Mouse (Mus musculus) retina, postnatal 7 days (tissue): ENCODE measurements around the gene Mms19.
A peak's percentile ranks its signal among the peaks of the same experiment; 100 is the strongest.

ENCODE experiments used
- DNase-seq: peaks from one replicate; pipeline ENCODE4 v3.0.0-alpha.2; 2012; ENCODE audit warnings: low read depth, low spot score

The Mms19 gene

GRCm38 (mm10) chr19:41980819-41981594 lies at the start of gene Mms19:
TSS of gene Mms19 (minus strand) at chr19:41981157.
- peak; percentile 99 for DNase-seq

- peak; percentile 73 for DNase-seq
Observed at GRCm38 (mm10) chr19:42026158-42026557, 45.2 kb upstream of the Mms19 start.

DNA sequence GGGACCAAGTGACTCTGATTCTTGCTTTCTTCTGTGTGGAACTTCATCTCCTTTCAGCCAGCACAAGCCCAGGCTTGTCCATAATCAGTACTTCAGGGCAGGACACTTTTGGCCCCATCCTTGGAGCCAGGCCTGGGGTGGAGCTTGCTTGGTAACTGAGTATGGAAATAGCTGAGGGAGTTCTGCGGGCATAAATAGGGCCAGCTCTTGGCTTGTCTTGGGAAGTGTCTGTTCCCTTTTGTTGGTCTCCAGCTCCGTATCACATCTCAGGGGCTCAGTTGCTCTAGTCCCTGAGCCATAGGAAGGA lies 41.5 kb upstream of the Mms19 start:
- no peak for DNase-seq

DNA sequence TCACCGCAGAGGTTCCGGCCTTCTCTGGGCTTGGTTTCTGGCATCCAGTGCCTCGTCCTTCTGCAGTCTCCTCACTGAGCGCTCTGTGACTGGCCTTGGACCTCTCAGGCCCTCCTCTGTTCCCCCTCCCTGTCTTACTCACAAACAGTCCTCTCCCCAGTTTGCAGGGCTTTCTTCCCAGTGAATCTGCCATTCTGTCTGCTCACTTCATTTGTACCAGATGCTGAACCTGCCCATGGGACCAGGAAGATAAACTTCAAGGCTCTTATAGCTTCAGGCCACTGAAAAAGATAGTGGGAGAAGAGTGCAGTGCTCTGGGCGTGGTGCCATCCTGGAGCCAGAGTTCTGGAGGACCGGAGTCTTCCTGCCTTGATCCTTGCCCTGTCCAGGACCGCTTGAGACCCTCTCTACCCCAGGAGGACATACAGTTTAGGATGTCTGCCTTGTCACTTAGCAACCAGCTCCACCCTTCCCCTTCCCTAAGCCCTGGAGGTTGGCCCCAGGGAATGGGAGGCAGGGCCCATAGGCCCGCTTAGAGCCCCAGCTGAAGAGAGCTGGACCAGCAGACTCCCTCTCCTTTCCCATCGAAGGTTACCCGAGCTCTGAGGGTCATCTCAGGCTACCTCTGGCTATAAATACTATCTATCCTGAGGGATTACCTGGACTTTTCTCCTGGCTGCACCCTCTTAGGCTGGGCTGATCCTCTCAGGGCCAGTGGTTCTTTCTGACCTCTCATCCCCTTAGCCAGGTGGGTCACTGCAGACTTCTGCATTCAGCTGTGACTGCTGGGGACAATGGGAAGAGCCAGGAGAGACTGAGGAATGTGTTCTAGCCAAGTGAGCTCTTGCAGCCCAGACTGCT lies 41.0 kb upstream of the Mms19 start:
- peak; percentile 60 for DNase-seq

GRCm38 (mm10) chr19:42019011-42019522 lies 38.1 kb upstream of the Mms19 start:
- DNase-seq = no peak

GRCm38 (mm10) chr19:42017399-42018247 lies 36.7 kb upstream of the Mms19 start:
- DNase-seq = peak; percentile 41

DNA sequence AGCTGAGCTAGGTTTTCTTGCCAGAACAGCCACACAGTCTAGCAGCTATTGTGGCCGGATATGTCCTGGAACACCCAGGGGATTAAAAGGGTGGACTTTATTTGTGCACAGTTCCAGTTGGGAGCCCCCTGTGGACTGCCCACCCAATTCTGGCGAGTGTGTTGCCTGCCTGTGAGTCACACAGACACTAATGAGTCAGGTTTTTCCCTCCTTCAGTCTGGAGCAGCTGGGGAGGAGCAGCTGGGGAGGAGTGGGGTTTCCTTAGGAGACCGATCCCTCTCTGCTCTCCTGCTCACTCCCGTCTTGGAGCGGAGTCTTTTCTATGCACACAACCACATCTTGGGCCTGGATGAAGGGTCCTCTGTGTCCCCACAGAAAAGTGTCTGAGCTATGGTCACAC lies 35.9 kb upstream of the Mms19 start:
- DNase-seq = no peak

DNA sequence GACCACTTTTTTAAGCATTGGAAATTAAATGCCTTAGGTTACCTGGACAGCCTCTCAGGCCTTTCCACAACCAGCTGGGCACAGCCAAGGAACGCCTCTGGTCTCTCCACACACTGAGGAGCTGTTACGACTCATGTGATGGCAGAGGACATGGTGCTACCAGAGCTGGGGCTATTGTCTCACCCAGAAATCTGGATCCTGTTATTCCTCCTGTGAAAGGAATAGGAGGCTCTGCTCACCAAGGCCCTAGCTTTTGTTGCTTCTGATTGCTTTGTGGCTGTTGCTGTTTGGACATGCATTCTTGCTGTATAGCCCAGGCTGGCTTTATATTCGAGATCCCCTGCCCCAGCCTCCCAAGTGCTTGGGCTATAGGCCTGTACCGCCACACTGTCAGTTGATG lies 35.3 kb upstream of the Mms19 start:
- DNase-seq = no peak

DNA sequence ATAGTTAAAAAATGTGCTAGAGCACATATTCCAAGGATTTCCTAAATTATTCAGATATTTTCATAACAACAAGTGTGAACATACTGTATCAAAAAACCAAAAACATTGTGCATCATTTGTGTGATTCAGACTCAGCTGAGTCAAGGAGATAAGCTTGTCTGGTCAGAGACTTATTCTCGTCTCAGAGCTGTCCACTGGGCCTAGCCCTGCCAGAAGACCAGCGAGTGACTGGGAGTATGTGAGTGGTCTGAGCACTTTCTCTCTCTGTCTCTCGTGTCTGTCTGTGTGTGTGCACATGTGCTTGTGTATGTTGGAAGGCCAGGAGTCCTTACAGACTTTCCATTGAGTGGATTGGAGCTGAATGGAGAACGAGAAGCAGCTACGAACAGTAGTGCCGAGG lies 34.0 kb upstream of the Mms19 start:
- no peak for DNase-seq

DNA sequence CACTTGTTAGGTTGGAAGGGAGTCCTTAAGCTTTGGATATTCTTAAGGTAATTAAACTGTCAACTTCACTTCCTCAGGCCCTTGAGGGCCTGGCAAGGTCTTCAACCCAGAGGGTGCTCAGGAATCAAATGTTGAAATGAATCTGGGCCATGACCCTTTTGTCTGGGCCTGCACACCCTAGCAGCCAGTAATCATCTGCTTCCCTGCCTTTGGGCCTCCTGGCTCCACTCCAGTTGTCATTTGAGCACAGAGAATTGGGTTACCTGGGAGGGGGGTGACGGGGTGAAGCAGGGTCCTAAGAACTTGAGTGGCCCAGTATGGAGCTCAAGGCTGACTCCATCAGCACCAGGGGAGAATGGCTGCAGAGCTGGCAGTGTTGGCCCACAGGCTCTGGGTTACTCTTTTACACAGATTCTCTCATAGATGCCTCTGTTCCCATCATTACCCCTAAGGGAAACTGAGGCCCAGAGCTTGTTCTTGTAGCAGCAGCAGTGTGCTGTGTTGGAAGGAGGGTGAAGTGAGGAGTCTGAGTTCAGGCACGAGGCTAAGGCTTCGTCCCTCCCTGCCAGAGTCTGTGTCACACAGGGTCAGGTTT lies 33.4 kb upstream of the Mms19 start:
- DNase-seq = no peak

- DNase-seq = no peak
Observed at GRCm38 (mm10) chr19:42011123-42011522, 30.2 kb upstream of the Mms19 start.

- DNase-seq = no peak
Observed at GRCm38 (mm10) chr19:42010436-42010835, 29.5 kb upstream of the Mms19 start.

- no peak for DNase-seq
Observed at GRCm38 (mm10) chr19:42009067-42009466, 28.1 kb upstream of the Mms19 start.

DNA sequence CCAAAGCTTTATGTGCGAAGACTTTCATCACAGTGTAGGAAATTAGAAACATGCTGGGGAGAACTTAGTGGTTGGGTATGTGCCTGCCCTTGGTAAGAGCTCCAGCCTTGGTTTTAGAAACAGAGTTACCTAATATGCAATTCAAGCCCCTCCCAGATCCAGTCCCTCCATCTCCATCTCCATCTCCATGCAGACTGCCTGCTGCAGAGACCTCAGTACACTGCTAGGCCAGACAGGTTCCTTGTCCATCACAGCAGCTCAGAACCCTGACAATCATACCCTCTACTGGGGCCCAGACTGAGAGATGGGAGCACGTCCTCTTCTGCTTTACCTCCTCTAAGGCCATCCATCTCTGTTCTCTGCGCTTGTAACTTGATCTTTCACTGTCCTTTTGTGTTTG lies 27.6 kb upstream of the Mms19 start:
- DNase-seq = no peak

- DNase-seq = no peak
Observed at GRCm38 (mm10) chr19:42006568-42006967, 25.6 kb upstream of the Mms19 start.

GRCm38 (mm10) chr19:42005616-42006015 lies 24.7 kb upstream of the Mms19 start:
- no peak for DNase-seq

GRCm38 (mm10) chr19:42004258-42004657 lies 23.3 kb upstream of the Mms19 start:
- no peak for DNase-seq

DNA sequence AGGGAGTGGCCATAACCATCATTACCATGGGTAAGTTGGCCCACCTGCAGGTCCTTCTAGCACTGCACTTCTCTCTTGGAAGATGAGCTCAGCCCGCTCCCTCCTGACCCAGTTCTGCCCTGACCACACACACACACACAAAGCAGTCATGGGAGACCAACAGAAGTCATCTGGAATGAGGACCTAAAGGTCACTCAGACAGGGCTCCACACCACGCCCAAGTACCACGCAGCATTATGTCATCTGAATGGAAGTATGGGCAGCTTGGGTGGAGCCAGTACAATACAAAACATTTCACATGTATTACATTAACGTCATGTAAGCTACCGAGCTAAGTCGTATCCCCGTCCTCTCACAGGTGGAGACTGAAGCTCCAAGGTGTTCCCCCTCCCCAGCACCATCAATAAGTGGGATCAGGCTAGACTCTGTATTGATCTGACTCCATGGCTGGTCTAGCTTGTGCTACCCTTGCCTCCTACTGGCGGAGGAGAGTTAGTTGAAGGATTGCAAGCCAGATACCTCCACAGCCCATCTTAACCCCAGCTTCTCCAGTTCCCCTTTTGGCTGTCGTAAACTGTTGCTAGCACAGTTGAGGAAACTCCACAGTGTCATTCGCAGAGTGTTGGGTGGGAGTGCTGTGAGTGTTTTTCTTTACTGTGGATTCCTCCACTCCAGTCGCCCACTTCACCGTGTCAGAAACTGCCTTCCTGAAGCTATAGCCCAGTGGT lies 20.5 kb upstream of the Mms19 start:
- no peak for DNase-seq

- no peak for DNase-seq
Observed at GRCm38 (mm10) chr19:42000446-42000958, 19.5 kb upstream of the Mms19 start.

DNA sequence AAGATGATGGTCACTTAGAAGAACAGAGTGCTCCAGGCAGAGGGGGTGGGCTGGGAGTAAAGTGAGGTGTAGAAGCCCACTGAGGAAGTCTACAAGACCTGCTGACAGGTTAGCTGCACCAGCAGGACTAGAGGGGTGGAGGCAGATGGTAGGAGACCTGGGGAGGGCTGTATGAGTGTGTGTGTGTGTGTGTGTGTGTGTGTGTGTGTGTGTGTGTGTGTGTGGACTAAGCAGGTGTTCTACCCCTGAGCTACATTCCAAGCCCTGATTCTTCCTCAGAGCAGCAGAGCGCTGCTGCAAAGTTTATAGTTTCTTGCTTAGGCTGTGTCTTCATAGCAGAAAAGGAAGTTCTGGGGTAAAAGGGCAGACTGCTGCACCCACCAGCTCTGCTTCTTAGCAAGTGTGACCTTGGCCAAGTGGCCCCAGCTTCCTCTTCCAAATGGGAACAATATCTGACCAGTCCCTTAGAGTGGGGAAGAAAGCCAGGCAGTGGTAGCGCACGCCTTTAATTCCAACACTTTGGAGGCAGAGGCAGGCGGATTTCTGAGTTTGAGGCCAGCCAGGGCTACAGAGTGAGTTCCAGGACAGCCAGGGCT lies 18.8 kb upstream of the Mms19 start:
- no peak for DNase-seq
